Mouse (Mus musculus) CH12.LX (cell line): ENCODE measurements at regions not wholly inside any gene's neighbourhood (a gene's known extent, or its start where the extent isn't known, plus 50 kb on each side); places are given as distances from the start of the nearest gene placed in this dataset.

ENCODE experiments used
- DNase-seq: peaks from one replicate; pipeline ENCODE4 v3.0.0-alpha.2; 2013; ENCODE audit errors: extremely low read depth
- H3K27ac ChIP-seq: 2 replicates; pipeline ENCODE4 v1.5.1; 2012; ENCODE audit warnings: low read depth, mild to moderate bottlenecking, control low read depth, moderate library complexity; ENCODE audit not compliant: insufficient read depth
- H3K27me3 ChIP-seq: replicated peaks from 2 replicates; pipeline ENCODE3; 2012; ENCODE audit warnings: inconsistent platforms
- H3K36me3 ChIP-seq, 2 experiments: replicated peaks in 1 of 2; 2 replicates each; pipeline versions ENCODE3 to v1.6.1; 2012; ENCODE audit warnings: inconsistent platforms in 1 of 2, low read length in 1 of 2, mild to moderate bottlenecking in 1 of 2, mixed read lengths in 1 of 2, moderate library complexity in 1 of 2; ENCODE audit not compliant: control insufficient read depth in 1 of 2, insufficient read depth in 1 of 2
- H3K4me1 ChIP-seq, 2 experiments: 2 replicates each; pipeline ENCODE4 v1.6.1; 2012; ENCODE audit warnings: inconsistent platforms in 1 of 2, moderate library complexity in 1 of 2; ENCODE audit not compliant: insufficient read depth in 2 of 2, control insufficient read depth in 1 of 2
- H3K4me2 ChIP-seq: 2 replicates; pipeline ENCODE4 v1.6.1; 2012; ENCODE audit warnings: low read depth, mild to moderate bottlenecking, control low read depth; ENCODE audit not compliant: poor library complexity, insufficient read depth, severe bottlenecking
- H3K4me3 ChIP-seq, 3 experiments: fragments of 150-350 bp in 1 of 3; sonication (generic) in 1 of 3; replicated peaks in 1 of 3; 2 replicates each; pipeline versions ENCODE3 to v1.5.1; 2011 to 2012; ENCODE audit warnings: low read depth in 2 of 3, low read length in 2 of 3, mild to moderate bottlenecking in 2 of 3, moderate library complexity in 2 of 3, control low read depth in 1 of 3, improper control_type of control experiment in 1 of 3, inconsistent platforms in 1 of 3, mixed read lengths in 1 of 3; ENCODE audit not compliant: poor library complexity in 1 of 3
- H3K79me2 ChIP-seq: replicated peaks from 2 replicates; pipeline ENCODE4 v1.6.1; 2012; ENCODE audit warnings: mild to moderate bottlenecking, moderate library complexity; ENCODE audit not compliant: control insufficient read depth, poor library complexity, insufficient read depth, severe bottlenecking; ENCODE audit errors: extremely low read depth
- H3K9ac ChIP-seq: 2 replicates; pipeline ENCODE4 v1.6.1; 2012; ENCODE audit warnings: low read depth, mild to moderate bottlenecking, control low read depth, moderate library complexity; ENCODE audit not compliant: insufficient read depth
- H3K9me3 ChIP-seq: replicated peaks from 2 replicates; pipeline ENCODE3; 2012; ENCODE audit warnings: low read length, inconsistent platforms, mixed read lengths
- CHD1 ChIP-seq: IDR thresholded peaks from 2 replicates; pipeline ENCODE4 v1.6.1; 2012; ENCODE audit warnings: low read depth, low read length, improper control_type of control experiment, inconsistent platforms
- CTCF ChIP-seq, 2 experiments: IDR thresholded peaks in 1 of 2; conservative IDR thresholded peaks in 1 of 2; 2 replicates each; pipeline ENCODE4 v1.5.1; 2011 to 2012; ENCODE audit warnings: low read depth in 2 of 2, low read length in 2 of 2, improper control_type of control experiment in 1 of 2, inconsistent platforms in 1 of 2, mild to moderate bottlenecking in 1 of 2, moderate library complexity in 1 of 2
- ELF1 ChIP-seq: IDR thresholded peaks from 2 replicates; pipeline ENCODE4 v1.6.1; 2014; ENCODE audit warnings: low read depth, mild to moderate bottlenecking, inconsistent platforms, low read length, improper control_type of control experiment
- EP300 ChIP-seq: IDR thresholded peaks from 2 replicates; pipeline ENCODE4 v1.6.1; 2011; ENCODE audit warnings: low read length, improper control_type of control experiment
- ETS1 ChIP-seq: conservative IDR thresholded peaks from 2 replicates; pipeline ENCODE4 v1.6.1; 2012; ENCODE audit warnings: low read depth, mild to moderate bottlenecking, inconsistent platforms, low read length, improper control_type of control experiment, moderate library complexity
- GABPA ChIP-seq: IDR thresholded peaks from 2 replicates; pipeline ENCODE4 v1.6.1; 2012; ENCODE audit warnings: low read depth, low read length, improper control_type of control experiment, inconsistent platforms; ENCODE audit not compliant: insufficient replicate concordance
- IRF4 ChIP-seq: IDR thresholded peaks from 2 replicates; pipeline ENCODE4 v1.6.1; 2014; ENCODE audit warnings: low read depth, mild to moderate bottlenecking, inconsistent platforms, low read length, improper control_type of control experiment
- JUN ChIP-seq: IDR thresholded peaks from 2 replicates; pipeline ENCODE4 v1.6.1; 2011; ENCODE audit warnings: low read depth, mild to moderate bottlenecking, low read length, improper control_type of control experiment, moderate library complexity; ENCODE audit not compliant: insufficient read depth
- JUND ChIP-seq: conservative IDR thresholded peaks from 2 replicates; pipeline ENCODE4 v1.6.1; 2011; ENCODE audit warnings: low read depth, low read length, improper control_type of control experiment
- KAT2A ChIP-seq: IDR thresholded peaks from 2 replicates; pipeline ENCODE4 v1.6.1; 2012; ENCODE audit warnings: low read length, improper control_type of control experiment, inconsistent platforms; ENCODE audit not compliant: insufficient replicate concordance
- MAFK ChIP-seq: IDR thresholded peaks from 2 replicates; pipeline ENCODE4 v1.6.1; 2011; ENCODE audit warnings: low read length, improper control_type of control experiment; ENCODE audit not compliant: insufficient replicate concordance
- MAZ ChIP-seq: IDR thresholded peaks from 2 replicates; pipeline ENCODE4 v1.6.1; 2012; ENCODE audit warnings: low read depth, mild to moderate bottlenecking, inconsistent platforms, low read length, improper control_type of control experiment, moderate library complexity
- MXI1 ChIP-seq: IDR thresholded peaks from 2 replicates; pipeline ENCODE4 v1.6.1; 2011; ENCODE audit warnings: mild to moderate bottlenecking, low read depth, low read length, improper control_type of control experiment
- MYC ChIP-seq: IDR thresholded peaks from 2 replicates; pipeline ENCODE4 v1.6.1; 2011; ENCODE audit warnings: low read depth, mild to moderate bottlenecking, improper control_type of control experiment, low read length
- NRF1 ChIP-seq: IDR thresholded peaks from 2 replicates; pipeline ENCODE4 v1.6.1; 2014; ENCODE audit warnings: low read depth, mild to moderate bottlenecking, inconsistent platforms, low read length, improper control_type of control experiment, moderate library complexity
- PAX5 ChIP-seq: IDR thresholded peaks from 2 replicates; pipeline ENCODE4 v1.6.1; 2012; ENCODE audit warnings: low read length, inconsistent platforms, mixed read lengths
- POLR2A ChIP-seq: IDR thresholded peaks from 2 replicates; pipeline ENCODE4 v1.6.1; 2011; ENCODE audit warnings: low read depth, mild to moderate bottlenecking, improper control_type of control experiment, low read length
- POLR2AphosphoS2 ChIP-seq: IDR thresholded peaks from 2 replicates; pipeline ENCODE4 v1.6.1; 2011; ENCODE audit warnings: low read depth, low read length, improper control_type of control experiment
- SIN3A ChIP-seq: IDR thresholded peaks from 2 replicates; pipeline ENCODE4 v1.6.1; 2012; ENCODE audit warnings: low read length, improper control_type of control experiment, inconsistent platforms
- SMC3 ChIP-seq: IDR thresholded peaks from 2 replicates; pipeline ENCODE4 v1.6.1; 2011; ENCODE audit warnings: low read depth, low read length, improper control_type of control experiment
- TCF12 ChIP-seq: IDR thresholded peaks from 2 replicates; pipeline ENCODE4 v1.6.1; 2014; ENCODE audit warnings: low read depth, mild to moderate bottlenecking, inconsistent platforms, low read length, improper control_type of control experiment
- UBTF ChIP-seq: IDR thresholded peaks from 2 replicates; pipeline ENCODE4 v1.6.1; 2012; ENCODE audit warnings: low read depth, mild to moderate bottlenecking, inconsistent platforms, low read length, improper control_type of control experiment, moderate library complexity
- ZKSCAN1 ChIP-seq: IDR thresholded peaks from 2 replicates; pipeline ENCODE4 v1.6.1; 2012; ENCODE audit warnings: low read depth, inconsistent platforms, low read length, improper control_type of control experiment, borderline replicate concordance
- dilution Hi-C: fragments of 300-500 bp; cut with MboI; formaldehyde crosslinking; loops from 2 replicates; pipeline ENCODE4 v1.14.3; 2020; ENCODE audit warnings: low sequenced_read_pairs; ENCODE audit not compliant: extremely low pct_unique_long_range_greater_than_20kb, extremely low pct_ligation_motif_present
- in situ Hi-C: fragments of 300-500 bp; cut with MboI; formaldehyde crosslinking; loops from 3 replicates; pipeline ENCODE4 v1.14.3; 2019; ENCODE audit warnings: low sequenced_read_pairs, low pct_ligation_motif_present, low pct_unique_long_range_greater_than_20kb, mixed read lengths

- in situ Hi-C loops, result no loop called here
- H3K4me2 ChIP-seq, result no peak overlapping the region
- H3K9me3 ChIP-seq, result no peaks in the 10 kb centered on the region
- dilution Hi-C loops, result no loop called here
- no peak overlapping the region for H3K4me3 ChIP-seq
- TF ChIP-seq POLR2A, result no peak
- no peak for TF ChIP-seq EP300
- TF ChIP-seq TCF12, result no peak
- TF ChIP-seq JUND, result no peak
- no peak for TF ChIP-seq ZKSCAN1
- no peak for TF ChIP-seq PAX5
- TF ChIP-seq MAFK, result no peak
- no peak for TF ChIP-seq JUN
- no peak for TF ChIP-seq SMC3
- no peak for TF ChIP-seq IRF4
- H3K9ac ChIP-seq, result no peak overlapping the region
- H3K36me3 ChIP-seq, result no peaks in the 10 kb centered on the region
- H3K79me2 ChIP-seq, result no peaks in the 10 kb centered on the region
- no peaks in the 10 kb centered on the region for H3K4me1 ChIP-seq
- H3K27ac ChIP-seq, result no peak overlapping the region
- no peaks in the 10 kb centered on the region for H3K27me3 ChIP-seq
- no peak for DNase-seq
Measured at GRCm38 (mm10) chr3:118491101-118491500, 70.8 kb upstream of the Dpyd start.

GRCm38 (mm10) chr3:118491871-118492270, 70.1 kb upstream of the Dpyd start:
- TF ChIP-seq MXI1 (no peak), EP300 (no peak), POLR2A (no peak), GABPA (no peak), POLR2AphosphoS2 (no peak), KAT2A (no peak), MAFK (no peak)
- H3K4me1 ChIP-seq, result no peaks in the 10 kb centered on the region
- no peaks in the 10 kb centered on the region for H3K27me3 ChIP-seq
- H3K27ac ChIP-seq, result no peak overlapping the region
- H3K79me2 ChIP-seq, result no peaks in the 10 kb centered on the region
- no peaks in the 10 kb centered on the region for H3K36me3 ChIP-seq
- no peaks in the 10 kb centered on the region for H3K9me3 ChIP-seq
- dilution Hi-C loops, result no loop called here
- H3K9ac ChIP-seq, result no peak overlapping the region
- no peak overlapping the region for H3K4me3 ChIP-seq
- DNase-seq, result no peak
- in situ Hi-C loops, result no loop called here
- no peak overlapping the region for H3K4me2 ChIP-seq

GRCm38 (mm10) chr3:118494611-118495010, 67.3 kb upstream of the Dpyd start:
- in situ Hi-C loops, result no loop called here
- H3K9ac ChIP-seq, result no peak overlapping the region
- no peaks in the 10 kb centered on the region for H3K9me3 ChIP-seq
- H3K79me2 ChIP-seq, result no peaks in the 10 kb centered on the region
- H3K36me3 ChIP-seq, result no peaks in the 10 kb centered on the region
- TF ChIP-seq UBTF, result no peak
- TF ChIP-seq CHD1, result no peak
- no peak for TF ChIP-seq NRF1
- TF ChIP-seq CTCF (conservative IDR thresholded peaks at IDR 0.05 in 1 of 2, IDR thresholded peaks at IDR 0.05 in 1 of 2; ENCODE audit: low read depth in 2 of 2, low read length in 2 of 2), result no peak
- no peak for TF ChIP-seq MAZ
- TF ChIP-seq ETS1, result no peak
- TF ChIP-seq ELF1, result no peak
- TF ChIP-seq MYC, result no peak
- TF ChIP-seq SIN3A, result no peak
- TF ChIP-seq MXI1, result no peak
- H3K4me2 ChIP-seq, result no peak overlapping the region
- peaks cover 0 to 5% of the 10 kb centered on the region in 2 experiments; a peak in 2 of 4 replicates for H3K4me1 ChIP-seq
- DNase-seq, result no peak
- dilution Hi-C loops, result no loop called here
- H3K4me3 ChIP-seq, result no peak overlapping the region
- H3K27me3 ChIP-seq, result no peaks in the 10 kb centered on the region
- no peak overlapping the region for H3K27ac ChIP-seq
